In genomic region chr11:33992938-33993337, GRCm38 (mm10) we compare ENCODE assay signal across 9 mouse cellular contexts. TPM values are rescaled to one million over a fixed set of nuclear protein-coding genes. Genes with fewer than 3 reads are reported as not detected.
DNase-seq lines count a peak whose midpoint lies in the region; ATAC-seq and TF ChIP-seq lines count a peak whose summit lies in the region.
"Had no signal": no experiment of that assay in that cellular context is flagged by ENCODE, and none has a peak within 500 bp of the region (broad histone marks: within the 10 kb centered on the region; RNA-seq: fewer than 3 reads in every experiment).

Gene Kcnip1 (minus strand): TSS chr11:33993152.

- no peak for TF ChIP-seq CTCF in left cerebral cortex, adult 2 months (IDR thresholded peaks at IDR 0.05)

- intact Hi-C loops in left cerebral cortex, adult 2 months (cut with DNase I): no loop called here
- intact Hi-C loops in gastrocnemius, postnatal 14 days (cut with DNase I; ENCODE audit: low total_unique reads): no loop called here

- ATAC-seq in limb, embryonic 11.5 days (ENCODE audit: insufficient number of reproducible peaks, low FRiP score, low TSS enrichment, low read depth): no peak
- ATAC-seq in erythroblast, adult 5-6 weeks (replicated peaks; ENCODE audit: low FRiP score, poor library complexity, severe bottlenecking): no peak
- ATAC-seq: Patski had no signal

- 17% methylated on average over 12 of the region's 12 CpGs for WGBS in limb, embryonic 11.5 days

- H3K4me2 ChIP-seq in limb, embryonic 11.5 days (ENCODE audit: low read depth, severe bottlenecking): peak within 1 kb of the TSS; percentile 21; the same call in 1 of the 2 replicates

- H3K9me3 ChIP-seq in limb, embryonic 11.5 days (ENCODE audit: control insufficient read depth, low read length): no peaks in the 10 kb centered on the region

- H3K4me1 ChIP-seq in limb, embryonic 11.5 days (ENCODE audit: control insufficient read depth, insufficient read depth, low read length): 0 out of 2 replicates have a peak, but pooled peaks cover 3% of the 10 kb centered on the region

- no peak within 1 kb of the TSS for H3K4me3 ChIP-seq in left cerebral cortex, adult 2 months
- no peak within 1 kb of the TSS for H3K4me3 ChIP-seq in limb, embryonic 11.5 days (ENCODE audit: low read depth, low read length)

- no peak for DNase-seq in left cerebral cortex, adult 2 months (ENCODE audit: extremely low spot score in 1 of 2, low spot score in 2 of 2)
- no peak for DNase-seq in left cerebral cortex, adult 11 months (ENCODE audit: low spot score)
- DNase-seq in cerebellum, postnatal 25 days: peak; percentile 63 to 71
- peak; percentile 73 for DNase-seq in gastrocnemius, postnatal 14 days
- peak; percentile 33 for DNase-seq in limb, embryonic 11.5 days (ENCODE audit: low spot score)
- no peak for DNase-seq in spleen, postnatal 14 days (ENCODE audit: low spot score in 2 of 2)
- no peak for DNase-seq in adrenal gland, postnatal 25 days

- no peaks in the 10 kb centered on the region for H3K36me3 ChIP-seq in limb, embryonic 11.5 days (ENCODE audit: control insufficient read depth, insufficient read depth, low read length)

- H3K9ac ChIP-seq in limb, embryonic 11.5 days (ENCODE audit: low read length): no peak within 1 kb of the TSS

- H3K27me3 ChIP-seq in limb, embryonic 11.5 days (ENCODE audit: control insufficient read depth, insufficient read depth, low read length): no peaks in the 10 kb centered on the region

- no peak within 1 kb of the TSS for H3K27ac ChIP-seq in left cerebral cortex, adult 2 months
- H3K27ac ChIP-seq in limb, embryonic 11.5 days (replicated peaks; ENCODE audit: low read depth, low read length): no peak within 1 kb of the TSS

RNA-seq across cellular contexts. Expression of gene Kcnip1, which starts in this region (rescaled TPM):
- 10 to 100 TPM; 28.1 TPM for total RNA-seq in left cerebral cortex, adult 2 months (2021)
- total RNA-seq in gastrocnemius, postnatal 14 days (2021): under 1 TPM in 1 of 2 experiments, not detected in 1; 0.20 TPM
- polyA plus RNA-seq in limb, embryonic 11.5 days (2014; fragmentation: Nextera tagmentation; extraction: Ambion mirVana): 0.35 and 0.80 TPM in 2 replicates
- 4.2 TPM in 2 replicates for total RNA-seq in adrenal gland, postnatal 25 days (2021)
- not detected in 2 replicates for total RNA-seq in erythroblast, adult 5-6 weeks (2015; ENCODE audit: low replicate concordance)
- total RNA-seq in erythroblast, adult 5-6 weeks (2017; ENCODE audit: low replicate concordance): not detected in 2 replicates
- polyA plus RNA-seq: Patski had no signal

Comparison
In these comparisons a context has a peak if more than half of its experiments do, and no peak if none do; other contexts are left out.
1. Peak in DNase-seq in gastrocnemius, postnatal 14 days; RNA of the gene not detected or under 1 TPM.
2. Peak in DNase-seq and H3K4me2 ChIP-seq in limb, embryonic 11.5 days; RNA of the gene not detected or under 1 TPM.
3. DNase-seq: peak in cerebellum, postnatal 25 days (2 of 2); none in left cerebral cortex, adult 2 months (0 of 2), left cerebral cortex, adult 11 months (single experiment), spleen, postnatal 14 days (0 of 2) and adrenal gland, postnatal 25 days (single experiment).